8 mouse cellular contexts compared by ENCODE assay signal in genomic region chr15:78405517-78406211, GRCm38 (mm10). TPM values are rescaled to one million over a fixed set of nuclear protein-coding genes. Genes with fewer than 3 reads are reported as not detected.
DNase-seq lines count a peak whose midpoint lies in the region; ATAC-seq and TF ChIP-seq lines count a peak whose summit lies in the region.

TSS of gene Tst (minus strand) at chr15:78405907.

- H3K4me3 ChIP-seq in G1E (ENCODE audit: low read depth, low read length), result peak within 1 kb of the TSS; percentile 72
- peak within 1 kb of the TSS; percentile 57 for H3K4me3 ChIP-seq in forebrain, embryonic 14.5 days (ENCODE audit: low read depth, low read length)
- H3K4me3 ChIP-seq in liver, embryonic 15.5 days (replicated peaks), result peak within 1 kb of the TSS; percentile 78
- peak within 1 kb of the TSS; percentile 57 for H3K4me3 ChIP-seq in neural tube, embryonic 12.5 days

- peaks cover 5% of the 10 kb centered on the region for H3K9me3 ChIP-seq in G1E (replicated peaks)
- H3K9me3 ChIP-seq in forebrain, embryonic 14.5 days (replicated peaks; ENCODE audit: control insufficient read depth, low read length), result no peaks in the 10 kb centered on the region
- no peaks in the 10 kb centered on the region for H3K9me3 ChIP-seq in liver, embryonic 15.5 days (replicated peaks)
- no peaks in the 10 kb centered on the region for H3K9me3 ChIP-seq in neural tube, embryonic 12.5 days

- peak within 1 kb of the TSS; percentile 95 for H3K27ac ChIP-seq in forebrain, embryonic 14.5 days (ENCODE audit: low read depth, low read length)
- H3K27ac ChIP-seq in liver, embryonic 15.5 days (replicated peaks), result peak within 1 kb of the TSS; percentile 99
- peak within 1 kb of the TSS; percentile 71 for H3K27ac ChIP-seq in neural tube, embryonic 12.5 days

- peaks cover 18% of the 10 kb centered on the region for H3K36me3 ChIP-seq in G1E (replicated peaks)
- no peaks in the 10 kb centered on the region for H3K36me3 ChIP-seq in forebrain, embryonic 14.5 days (ENCODE audit: control insufficient read depth, insufficient read depth, low read length)
- peaks cover 20% of the 10 kb centered on the region for H3K36me3 ChIP-seq in liver, embryonic 15.5 days (replicated peaks)
- no peaks in the 10 kb centered on the region for H3K36me3 ChIP-seq in neural tube, embryonic 12.5 days

- ATAC-seq in G1E (ENCODE audit: extremely low read depth, insufficient number of reproducible peaks, low FRiP score, poor library complexity, severe bottlenecking), result no peak
- ATAC-seq in forebrain, embryonic 14.5 days, result peak; percentile 79
- ATAC-seq in liver, embryonic 15.5 days (ENCODE audit: insufficient read depth), result peak; percentile 61
- ATAC-seq in neural tube, embryonic 12.5 days (ENCODE audit: low FRiP score, low read depth), result peak; percentile 62

- H3K4me2 ChIP-seq in forebrain, embryonic 14.5 days (ENCODE audit: low read length), result peak within 1 kb of the TSS; percentile 94
- H3K4me2 ChIP-seq in liver, embryonic 15.5 days, result peak within 1 kb of the TSS; percentile 96
- peak within 1 kb of the TSS; percentile 84 for H3K4me2 ChIP-seq in neural tube, embryonic 12.5 days (replicated peaks)

- H3K4me1 ChIP-seq in G1E (ENCODE audit: insufficient read depth, low read depth, low read length), result peaks cover 37% of the 10 kb centered on the region
- peaks cover 25% of the 10 kb centered on the region for H3K4me1 ChIP-seq in forebrain, embryonic 14.5 days (ENCODE audit: control insufficient read depth, insufficient read depth, low read length)
- H3K4me1 ChIP-seq in liver, embryonic 15.5 days (replicated peaks), result peaks cover 89% of the 10 kb centered on the region
- peaks cover 34% of the 10 kb centered on the region for H3K4me1 ChIP-seq in neural tube, embryonic 12.5 days

- DNase-seq in G1E (ENCODE audit: low spot score), result peak; percentile 20
- DNase-seq in cerebellum, adult 11-12 months, result peak; percentile 90
- DNase-seq in forebrain, embryonic 14.5 days (ENCODE audit: low spot score), result peak; percentile 97
- DNase-seq in heart, postnatal 10 days, result peak; percentile 90
- DNase-seq in kidney, postnatal 4 days, result peak; percentile 91 to 96
- DNase-seq in telencephalon, adult 2 months (ENCODE audit: low read depth, low spot score), result peak; percentile 73

- H3K9ac ChIP-seq in forebrain, embryonic 14.5 days (ENCODE audit: low read length), result peak within 1 kb of the TSS; percentile 82
- H3K9ac ChIP-seq in liver, embryonic 15.5 days, result peak within 1 kb of the TSS; percentile 93
- peak within 1 kb of the TSS; percentile 56 for H3K9ac ChIP-seq in neural tube, embryonic 12.5 days

- 1% methylated on average over 34 of the region's 34 CpGs for WGBS in forebrain, embryonic 14.5 days
- WGBS in liver, embryonic 15.5 days (ENCODE audit: insufficient replicate concordance), result 2% methylated on average over 34 of the region's 34 CpGs
- WGBS in neural tube, embryonic 12.5 days, result 2% methylated on average over 34 of the region's 34 CpGs

- peaks cover 48% of the 10 kb centered on the region for H3K27me3 ChIP-seq in G1E (ENCODE audit: insufficient read depth, low read length)
- H3K27me3 ChIP-seq in forebrain, embryonic 14.5 days (replicated peaks; ENCODE audit: control insufficient read depth, insufficient read depth, low read length), result peaks cover 23% of the 10 kb centered on the region
- H3K27me3 ChIP-seq in liver, embryonic 15.5 days, result peaks cover 15% of the 10 kb centered on the region
- H3K27me3 ChIP-seq in neural tube, embryonic 12.5 days (replicated peaks), result peaks cover 28% of the 10 kb centered on the region

- intact Hi-C loops in heart, postnatal 10 days (cut with DNase I), result loop anchor here (2.0 kb wide), 1 partner anchor 23 kb away; the partner anchor contains the start of gene Kctd17

- no peak for TF ChIP-seq CTCF in G1E (IDR thresholded peaks at IDR 0.05; ENCODE audit: low read depth, low read length)

RNA-seq across cellular contexts. Expression of gene Tst, which starts in this region (rescaled TPM):
- total RNA-seq in G1E (2014; fragmentation: Nextera tagmentation) (3.6 and 4.3 TPM in 2 replicates), G1E (2017) (0.93 and 1.3 TPM in 2 replicates)
- polyA plus RNA-seq in G1E (2012), result 1.7 and 1.8 TPM in 2 replicates
- 27.0 and 27.4 TPM in 2 replicates for polyA plus RNA-seq in forebrain, embryonic 14.5 days (2014; fragmentation: Nextera tagmentation; extraction: Ambion mirVana)
- 10 to 100 TPM; 14.4 to 16.4 TPM for total RNA-seq in heart, postnatal 10 days (2021)
- 200 and 245 TPM in 2 replicates for polyA plus RNA-seq in liver, embryonic 15.5 days (2015; fragmentation: Nextera tagmentation; extraction: Ambion mirVana)
- polyA plus RNA-seq in neural tube, embryonic 12.5 days (2016; fragmentation: Nextera tagmentation; extraction: Ambion mirVana), result 7.6 and 9.2 TPM in 2 replicates

Comparison
In these comparisons a context has a peak if more than half of its experiments do, and no peak if none do; other contexts are left out.
1. DNase-seq: peak in every context shown above with its lines; median percentile 97 in forebrain, embryonic 14.5 days; 94 in kidney, postnatal 4 days; 90 in cerebellum, adult 11-12 months; 90 in heart, postnatal 10 days; 73 in telencephalon, adult 2 months; 20 in G1E.